Mouse (Mus musculus): ENCODE results near the gene Gm43064. TPM values are rescaled to one million over a fixed set of nuclear protein-coding genes. Genes with fewer than 3 reads are reported as not detected.
"Not testable (repeated sequence)": the region's sequence is repeated elsewhere in the genome, so short reads cannot be mapped to it uniquely, and the experiment has no call there.

Gene Gm43064
- polyA plus RNA-seq, 1 experiment, result 1.2 TPM

GRCm38 (mm10) chr3:103809799-103810150 is 402 bp downstream of the Gm43064 start:
- TF ChIP-seq POLR2A (IDR thresholded peaks at IDR 0.05; ENCODE audit: control insufficient read depth, extremely low read depth, insufficient read depth, low read length, poor library complexity) (no peak), CTCF (IDR thresholded peaks at IDR 0.05; ENCODE audit: borderline replicate concordance, control insufficient read depth, extremely low read depth, insufficient read depth, low read length, poor library complexity) (no peak)
- peak overlapping the region; percentile 81 for H3K27ac ChIP-seq (ENCODE audit: control insufficient read depth, insufficient read depth, low read length)
- 3% methylated on average over 14 of the region's 14 CpGs for WGBS
- H3K4me3 ChIP-seq (ENCODE audit: control insufficient read depth, insufficient read depth, low read length), result peak overlapping the region; percentile 92
- no peaks in the 10 kb centered on the region for H3K27me3 ChIP-seq (ENCODE audit: control insufficient read depth, insufficient read depth, low read length)
- H3K4me1 ChIP-seq (replicated peaks; ENCODE audit: control insufficient read depth, insufficient read depth, low read length), result no peaks in the 10 kb centered on the region
- H3K36me3 ChIP-seq (ENCODE audit: control insufficient read depth, insufficient read depth, low read length), result peaks cover 10% of the 10 kb centered on the region
- DNase-seq, result no peak

GRCm38 (mm10) chr3:103810967-103811366 is 1.6 kb downstream of the Gm43064 start:
- Histone ChIP-seq H3K27me3 (ENCODE audit: control insufficient read depth, insufficient read depth, low read length) (no peaks in the 10 kb centered on the region), H3K27ac (ENCODE audit: control insufficient read depth, insufficient read depth, low read length) (no peak overlapping the region), H3K4me1 (replicated peaks; ENCODE audit: control insufficient read depth, insufficient read depth, low read length) (no peaks in the 10 kb centered on the region), H3K36me3 (ENCODE audit: control insufficient read depth, insufficient read depth, low read length) (peaks cover 15% of the 10 kb centered on the region), H3K4me3 (ENCODE audit: control insufficient read depth, insufficient read depth, low read length) (no peak overlapping the region)
- WGBS, result 95% methylated on average over 6 of the region's 6 CpGs
- TF ChIP-seq POLR2A (IDR thresholded peaks at IDR 0.05; ENCODE audit: control insufficient read depth, extremely low read depth, insufficient read depth, low read length, poor library complexity) (no peak), CTCF (IDR thresholded peaks at IDR 0.05; ENCODE audit: borderline replicate concordance, control insufficient read depth, extremely low read depth, insufficient read depth, low read length, poor library complexity) (no peak)
- no peak for DNase-seq

- TF ChIP-seq POLR2A (IDR thresholded peaks at IDR 0.05; ENCODE audit: control insufficient read depth, extremely low read depth, insufficient read depth, low read length, poor library complexity) (no peak), CTCF (IDR thresholded peaks at IDR 0.05; ENCODE audit: borderline replicate concordance, control insufficient read depth, extremely low read depth, insufficient read depth, low read length, poor library complexity) (no peak)
- no peak overlapping the region for H3K4me3 ChIP-seq (ENCODE audit: control insufficient read depth, insufficient read depth, low read length)
- DNase-seq, result peak; percentile 31
- H3K36me3 ChIP-seq (ENCODE audit: control insufficient read depth, insufficient read depth, low read length), result peaks cover 5% of the 10 kb centered on the region
- H3K27me3 ChIP-seq (ENCODE audit: control insufficient read depth, insufficient read depth, low read length), result no peaks in the 10 kb centered on the region
- H3K4me1 ChIP-seq (replicated peaks; ENCODE audit: control insufficient read depth, insufficient read depth, low read length), result no peaks in the 10 kb centered on the region
- H3K27ac ChIP-seq (ENCODE audit: control insufficient read depth, insufficient read depth, low read length), result no peak overlapping the region
Measured at GRCm38 (mm10) chr3:103827548-103827947, 18.2 kb downstream of the Gm43064 start.

GRCm38 (mm10) chr3:103829036-103829435 is 19.7 kb downstream of the Gm43064 start:
- TF ChIP-seq CTCF (IDR thresholded peaks at IDR 0.05; ENCODE audit: borderline replicate concordance, control insufficient read depth, extremely low read depth, insufficient read depth, low read length, poor library complexity) (no peak), POLR2A (IDR thresholded peaks at IDR 0.05; ENCODE audit: control insufficient read depth, extremely low read depth, insufficient read depth, low read length, poor library complexity) (no peak)
- Histone ChIP-seq H3K27ac (ENCODE audit: control insufficient read depth, insufficient read depth, low read length) (no peak overlapping the region), H3K4me1 (replicated peaks; ENCODE audit: control insufficient read depth, insufficient read depth, low read length) (no peaks in the 10 kb centered on the region), H3K36me3 (ENCODE audit: control insufficient read depth, insufficient read depth, low read length) (no peaks in the 10 kb centered on the region), H3K4me3 (ENCODE audit: control insufficient read depth, insufficient read depth, low read length) (no peak overlapping the region), H3K27me3 (ENCODE audit: control insufficient read depth, insufficient read depth, low read length) (no peaks in the 10 kb centered on the region)
- 92% methylated on average over 3 of the region's 3 CpGs for WGBS
- DNase-seq, result no peak

- H3K36me3 ChIP-seq (ENCODE audit: control insufficient read depth, insufficient read depth, low read length); H3K4me1 ChIP-seq (replicated peaks; ENCODE audit: control insufficient read depth, insufficient read depth, low read length); DNase-seq; H3K4me3 ChIP-seq (ENCODE audit: control insufficient read depth, insufficient read depth, low read length); H3K27ac ChIP-seq (ENCODE audit: control insufficient read depth, insufficient read depth, low read length); H3K27me3 ChIP-seq (ENCODE audit: control insufficient read depth, insufficient read depth, low read length): not testable (repeated sequence)
- WGBS, result 84% methylated on average over 1 of the region's 1 CpGs
Measured at GRCm38 (mm10) chr3:103830681-103831080, 21.3 kb downstream of the Gm43064 start.

- H3K27me3 ChIP-seq (ENCODE audit: control insufficient read depth, insufficient read depth, low read length), result no peaks in the 10 kb centered on the region
- no peak overlapping the region for H3K27ac ChIP-seq (ENCODE audit: control insufficient read depth, insufficient read depth, low read length)
- no peak for DNase-seq
- no peak for TF ChIP-seq POLR2A (IDR thresholded peaks at IDR 0.05; ENCODE audit: control insufficient read depth, extremely low read depth, insufficient read depth, low read length, poor library complexity)
- no peaks in the 10 kb centered on the region for H3K4me1 ChIP-seq (replicated peaks; ENCODE audit: control insufficient read depth, insufficient read depth, low read length)
- 93% methylated on average over 7 of the region's 7 CpGs for WGBS
- no peak overlapping the region for H3K4me3 ChIP-seq (ENCODE audit: control insufficient read depth, insufficient read depth, low read length)
- no peaks in the 10 kb centered on the region for H3K36me3 ChIP-seq (ENCODE audit: control insufficient read depth, insufficient read depth, low read length)
Measured at GRCm38 (mm10) chr3:103831146-103831545, 21.8 kb downstream of the Gm43064 start.

- H3K36me3 ChIP-seq (ENCODE audit: control insufficient read depth, insufficient read depth, low read length), result no peaks in the 10 kb centered on the region
- H3K4me3 ChIP-seq (ENCODE audit: control insufficient read depth, insufficient read depth, low read length), result no peak within 1 kb of the TSS
- no peak within 1 kb of the TSS for H3K27ac ChIP-seq (ENCODE audit: control insufficient read depth, insufficient read depth, low read length)
- no peak for TF ChIP-seq CTCF (IDR thresholded peaks at IDR 0.05; ENCODE audit: borderline replicate concordance, control insufficient read depth, extremely low read depth, insufficient read depth, low read length, poor library complexity)
- no peak for TF ChIP-seq POLR2A (IDR thresholded peaks at IDR 0.05; ENCODE audit: control insufficient read depth, extremely low read depth, insufficient read depth, low read length, poor library complexity)
- H3K27me3 ChIP-seq (ENCODE audit: control insufficient read depth, insufficient read depth, low read length), result no peaks in the 10 kb centered on the region
- H3K4me1 ChIP-seq (replicated peaks; ENCODE audit: control insufficient read depth, insufficient read depth, low read length), result no peaks in the 10 kb centered on the region
- no peak for DNase-seq
Measured at GRCm38 (mm10) chr3:103832426-103832825, 23.1 kb downstream of the Gm43064 start, which contains the start of gene Bcl2l15. Gene Bcl2l15 (plus strand): TSS chr3:103832601.
